Mouse (Mus musculus) intestine, postnatal 0 days (tissue): Measurements from ENCODE around the gene Safb2. TPM values are rescaled to one million over a fixed set of nuclear protein-coding genes. Genes with fewer than 3 reads are reported as not detected.

Experiments used
- ATAC-seq: fragments of 200-750 bp; cut with Nextera tagmentation; 2 replicates; pipeline ENCODE4 v1.8.0; 2017; ENCODE audit warnings: mild to moderate bottlenecking, moderate TSS enrichment, moderate library complexity
- H3K27ac ChIP-seq: fragments of 300-500 bp; sonication (generic); 2 replicates; pipeline ENCODE4 v1.5.1; 2014; ENCODE audit warnings: mild to moderate bottlenecking, low read depth, low read length, moderate library complexity
- H3K27me3 ChIP-seq: fragments of 300-500 bp; sonication (generic); replicated peaks from 2 replicates; pipeline ENCODE4 v1.6.1; 2014; ENCODE audit warnings: low read length, mixed read lengths; ENCODE audit not compliant: control insufficient read depth, insufficient read depth
- H3K36me3 ChIP-seq: fragments of 300-500 bp; sonication (generic); 2 replicates; pipeline ENCODE4 v1.6.1; 2014; ENCODE audit warnings: mild to moderate bottlenecking, moderate library complexity; ENCODE audit not compliant: control insufficient read depth, insufficient read depth
- H3K4me1 ChIP-seq: fragments of 300-500 bp; sonication (generic); replicated peaks from 2 replicates; pipeline ENCODE4 v1.6.1; 2014; ENCODE audit warnings: antibody characterized with exemption, low read length, mixed read lengths; ENCODE audit not compliant: control insufficient read depth, insufficient read depth
- H3K4me2 ChIP-seq: fragments of 300-500 bp; sonication (generic); replicated peaks from 2 replicates; pipeline ENCODE4 v1.6.1; 2014; ENCODE audit warnings: low read depth, mild to moderate bottlenecking, moderate library complexity
- H3K4me3 ChIP-seq: fragments of 300-500 bp; sonication (generic); 2 replicates; pipeline ENCODE4 v1.5.1; 2014; ENCODE audit warnings: low read depth, low read length
- H3K9ac ChIP-seq: fragments of 300-500 bp; sonication (generic); 2 replicates; pipeline ENCODE4 v1.6.1; 2014; ENCODE audit warnings: mild to moderate bottlenecking, low read depth, low read length
- H3K9me3 ChIP-seq: fragments of 300-500 bp; sonication (generic); 2 replicates; pipeline ENCODE4 v1.6.1; 2016; ENCODE audit warnings: mixed run types; ENCODE audit not compliant: control insufficient read depth
- CTCF ChIP-seq: sonication (generic); IDR thresholded peaks from 2 replicates; pipeline ENCODE4 v1.5.1; 2016; ENCODE audit warnings: low read depth, mild to moderate bottlenecking, control low read depth, antibody characterized with exemption, moderate library complexity
- WGBS: fragments of 180-500 bp; shearing (Covaris S2); extraction: QIAGEN DNeasy Blood & Tissue Kit; methylation state at CpG from one replicate; pipeline ENCODE4 v1.1.7; 2014; 5-methylcytosine and 5-hydroxymethylcytosine counted together
- polyA plus RNA-seq: library from polyadenylated mRNA; unstranded; fragments of >200 nt; fragmentation: Nextera tagmentation; extraction: Ambion mirVana; gene quantifications from 2 replicates; pipeline ENCODE4 v1.2.1, GENCODE M21; 2015

Safb2 gene
- polyA plus RNA-seq, 1 experiment from 2014 or later: 22.3 TPM

- WGBS: 15% methylated on average over 14 of the region's 14 CpGs
- H3K27ac ChIP-seq: peak overlapping the region; percentile 66
- H3K36me3 ChIP-seq: peaks cover 31% of the 10 kb centered on the region
- no peaks in the 10 kb centered on the region for H3K27me3 ChIP-seq
- H3K9ac ChIP-seq: no peak overlapping the region
- H3K4me1 ChIP-seq: peaks cover 7% of the 10 kb centered on the region; the same call in 1 of the 2 replicates
- H3K9me3 ChIP-seq: no peaks in the 10 kb centered on the region
- no peak overlapping the region for H3K4me3 ChIP-seq
- H3K4me2 ChIP-seq: peak overlapping the region; percentile 45; the same call in 1 of the 2 replicates
- TF ChIP-seq CTCF: no peak
- ATAC-seq: peak; percentile 26
Observed at GRCm38 (mm10) chr17:56611861-56612564, 27.6 kb upstream of the Safb2 start.

DNA sequence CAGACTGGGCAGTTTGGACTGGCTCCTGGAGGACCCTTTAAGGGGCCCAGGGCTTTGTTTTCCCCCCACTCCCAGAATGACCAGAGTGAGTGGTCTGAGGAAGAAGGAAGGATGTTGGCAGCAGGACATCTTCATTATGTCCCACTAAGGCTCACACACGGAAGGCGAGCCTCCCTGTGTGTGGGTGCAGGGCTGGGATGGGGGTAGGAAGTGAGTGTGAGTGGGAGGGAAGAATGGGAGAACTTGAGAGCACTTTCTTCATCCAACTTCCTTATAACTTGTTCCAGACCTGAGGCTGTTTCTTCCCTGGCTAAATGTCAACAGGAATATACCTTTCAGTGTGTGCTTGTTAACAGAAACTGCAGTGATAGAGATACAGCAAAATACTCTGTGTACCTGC is 26.9 kb upstream of the Safb2 start:
- H3K27me3 ChIP-seq: no peaks in the 10 kb centered on the region
- 0 out of 2 replicates have a peak overlapping the region, but pooled peaks have one; percentile 35 for H3K27ac ChIP-seq
- peaks cover 7% of the 10 kb centered on the region; the same call in 1 of the 2 replicates for H3K4me1 ChIP-seq
- no peak overlapping the region for H3K4me3 ChIP-seq
- WGBS: 65% methylated on average over 2 of the region's 2 CpGs
- H3K9ac ChIP-seq: no peak overlapping the region
- no peak overlapping the region for H3K4me2 ChIP-seq
- peaks cover 32% of the 10 kb centered on the region for H3K36me3 ChIP-seq
- H3K9me3 ChIP-seq: no peaks in the 10 kb centered on the region
- ATAC-seq: no peak
- TF ChIP-seq CTCF: no peak

DNA sequence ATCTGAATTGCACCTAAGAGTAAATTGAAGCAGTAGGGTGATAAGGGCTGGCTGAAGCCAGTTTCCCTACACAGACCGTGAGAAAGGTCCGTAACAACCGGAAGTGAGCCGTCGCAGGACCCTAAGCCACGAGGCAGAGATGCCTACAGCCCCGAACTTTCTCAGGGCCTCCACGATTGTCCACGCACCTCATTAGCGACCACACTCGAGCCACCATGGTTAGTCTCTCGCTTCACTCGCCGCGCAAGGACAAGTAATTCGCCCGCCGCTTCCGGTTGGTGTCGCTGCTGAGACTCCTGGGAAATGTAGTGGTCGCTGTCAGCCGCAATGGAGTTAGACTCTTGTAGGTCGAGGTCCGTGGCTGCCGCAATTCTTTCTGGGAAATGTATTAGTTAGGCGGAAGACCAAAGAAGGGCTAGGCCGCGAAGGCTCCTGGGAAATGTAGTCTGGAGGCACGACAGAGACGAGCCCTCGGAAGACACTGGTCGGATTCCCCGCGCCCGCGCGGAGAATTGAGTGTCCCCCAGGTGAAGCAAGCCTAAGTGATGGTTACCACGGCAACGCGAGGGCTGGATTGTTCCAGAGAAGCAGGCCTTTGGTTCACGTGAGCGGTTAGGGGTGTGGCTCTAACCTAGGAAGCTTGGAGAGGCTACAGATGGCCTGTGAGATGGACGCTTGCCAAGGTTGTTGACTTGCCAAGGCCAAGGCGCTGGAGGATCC is 25.2 kb upstream of the Safb2 start, which contains the start of gene 2410015M20Rik:
Gene 2410015M20Rik (minus strand): TSS at position 320 of the 720 bp plus-strand sequence.
- H3K4me1 ChIP-seq: peaks cover 4% of the 10 kb centered on the region; the same call in 1 of the 2 replicates
- peak within 1 kb of the TSS; percentile 60 for H3K27ac ChIP-seq
- peak within 1 kb of the TSS; percentile 83 for H3K4me2 ChIP-seq
- peak; percentile 84 for ATAC-seq
- no peaks in the 10 kb centered on the region for H3K27me3 ChIP-seq
- peak within 1 kb of the TSS; percentile 50 for H3K4me3 ChIP-seq
- TF ChIP-seq CTCF: peak; percentile 86
- no peaks in the 10 kb centered on the region for H3K9me3 ChIP-seq
- under 1% methylated on average over 44 of the region's 44 CpGs for WGBS
- peaks cover 32% of the 10 kb centered on the region for H3K36me3 ChIP-seq
- peak within 1 kb of the TSS; percentile 63 for H3K9ac ChIP-seq

DNA sequence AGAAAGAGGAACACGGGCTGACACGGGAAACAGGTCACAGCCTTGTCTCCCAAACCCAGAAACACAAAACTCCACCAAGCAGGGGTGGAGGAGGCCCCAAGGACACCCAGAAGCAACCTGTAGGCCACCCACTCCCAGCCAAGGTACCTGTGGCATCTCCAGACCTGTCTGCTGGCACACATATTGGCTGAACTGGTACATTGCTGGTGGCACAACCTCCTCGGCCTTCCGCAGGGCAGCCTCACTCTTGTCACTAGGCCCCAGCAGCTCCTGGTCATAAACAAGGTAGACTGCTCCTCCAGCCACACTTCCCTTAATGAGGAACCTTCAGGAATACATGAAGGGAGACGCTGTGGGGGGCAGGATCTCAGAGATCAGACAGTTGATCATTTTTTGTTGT is 24.3 kb upstream of the Safb2 start:
- Histone ChIP-seq H3K4me2 (peak overlapping the region; percentile 83), H3K36me3 (peaks cover 39% of the 10 kb centered on the region), H3K9me3 (no peaks in the 10 kb centered on the region), H3K27ac (peak overlapping the region; percentile 60), H3K27me3 (no peaks in the 10 kb centered on the region), H3K9ac (peak overlapping the region; percentile 63), H3K4me3 (peak overlapping the region; percentile 50), H3K4me1 (0 out of 2 replicates have a peak, but pooled peaks cover 4% of the 10 kb centered on the region)
- WGBS: 26% methylated on average over 5 of the region's 5 CpGs
- no peak for TF ChIP-seq CTCF
- no peak for ATAC-seq

DNA sequence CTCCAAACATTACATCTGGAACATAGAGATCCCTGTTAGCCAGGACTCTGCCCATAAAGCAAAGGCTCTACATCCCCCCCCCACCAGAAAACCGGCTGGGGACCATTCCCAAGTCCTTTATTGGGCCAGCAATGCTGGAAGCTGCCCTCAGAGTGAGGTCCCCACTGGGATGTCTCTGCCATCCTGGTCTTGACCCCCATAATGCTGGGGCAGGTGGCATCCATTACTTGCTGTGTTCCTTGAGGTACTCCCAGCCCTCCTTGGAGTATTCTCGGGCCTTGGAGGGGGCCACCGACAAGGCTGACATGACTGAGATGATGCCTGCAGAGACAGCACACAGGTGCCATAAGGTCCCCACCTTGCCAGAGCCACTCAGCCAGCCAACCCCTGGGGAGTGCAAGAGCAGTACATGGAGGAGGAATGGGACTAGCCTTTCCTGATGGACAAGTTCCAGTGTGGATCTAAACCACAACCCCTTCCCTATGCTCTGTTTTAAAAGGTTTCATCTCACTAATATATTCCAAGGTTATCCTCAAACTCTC is 23.2 kb upstream of the Safb2 start:
- ATAC-seq: no peak
- H3K36me3 ChIP-seq: peaks cover 50% of the 10 kb centered on the region
- 0 out of 2 replicates have a peak, but pooled peaks cover 4% of the 10 kb centered on the region for H3K4me1 ChIP-seq

DNA sequence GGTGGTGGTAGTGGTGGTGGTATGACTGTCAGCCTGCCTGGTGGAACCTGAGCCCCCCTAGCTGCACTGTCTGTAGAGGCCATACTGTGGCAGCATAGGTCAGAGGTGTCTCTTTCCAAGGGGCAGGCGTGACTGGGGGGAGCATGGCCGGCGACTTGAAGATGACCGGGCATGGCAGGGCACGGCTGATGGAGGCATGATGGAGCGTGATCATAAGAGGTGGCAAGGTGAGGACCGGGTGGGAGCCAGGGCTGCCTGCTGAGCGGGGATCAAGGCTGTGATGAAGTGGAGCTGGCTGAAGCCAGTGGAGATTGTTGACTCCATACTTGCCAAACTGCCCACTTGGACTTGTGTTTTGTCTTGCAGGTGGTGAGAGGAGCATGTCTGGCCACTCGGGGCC is 21.0 kb upstream of the Safb2 start:
- Histone ChIP-seq H3K4me3 (no peak overlapping the region), H3K27me3 (no peaks in the 10 kb centered on the region), H3K4me2 (no peak overlapping the region), H3K36me3 (peaks cover 72% of the 10 kb centered on the region), H3K9me3 (no peaks in the 10 kb centered on the region), H3K9ac (no peak overlapping the region), H3K4me1 (0 out of 2 replicates have a peak, but pooled peaks cover 3% of the 10 kb centered on the region), H3K27ac (no peak overlapping the region)
- 0 out of 2 replicates have a peak, but pooled peaks have one; percentile 3 for TF ChIP-seq CTCF
- no peak for ATAC-seq
- WGBS: 82% methylated on average over 9 of the region's 9 CpGs

More for the DNA sequence above, 23.2 kb upstream of the Safb2 start:
- Histone ChIP-seq H3K4me2 (no peak overlapping the region), H3K27ac (no peak overlapping the region), H3K27me3 (no peaks in the 10 kb centered on the region), H3K9me3 (no peaks in the 10 kb centered on the region), H3K9ac (no peak overlapping the region), H3K4me3 (no peak overlapping the region)
- TF ChIP-seq CTCF: no peak
- 68% methylated on average over 3 of the region's 3 CpGs for WGBS
